Mouse (Mus musculus) limb, embryonic 12.5 days (tissue): ENCODE data around the gene Map3k13. TPM values are rescaled to one million over a fixed set of nuclear protein-coding genes. Genes with fewer than 3 reads are reported as not detected.
A peak's percentile ranks its signal among the peaks of the same experiment; 100 is the strongest.
"Not testable (repeated sequence)": the region's sequence is repeated elsewhere in the genome, so short reads cannot be mapped to it uniquely, and the experiment has no call there.

Source experiments
- ATAC-seq: fragments of 200-750 bp; cut with Nextera tagmentation; 2 replicates; pipeline ENCODE4 v1.8.0; 2017; ENCODE audit warnings: low read depth, moderate TSS enrichment; ENCODE audit not compliant: insufficient number of reproducible peaks, insufficient read depth, low FRiP score, low TSS enrichment
- H3K27ac ChIP-seq: fragments of 300-500 bp; sonication (generic); 2 replicates; pipeline ENCODE4 v1.5.1; 2016; ENCODE audit warnings: mild to moderate bottlenecking, moderate library complexity
- H3K27me3 ChIP-seq: fragments of 300-500 bp; sonication (generic); 2 replicates; pipeline ENCODE4 v1.6.1; 2016; ENCODE audit warnings: mild to moderate bottlenecking, moderate library complexity
- H3K36me3 ChIP-seq: fragments of 300-500 bp; sonication (generic); 2 replicates; pipeline ENCODE4 v1.6.1; 2016; ENCODE audit warnings: mild to moderate bottlenecking, moderate library complexity
- H3K4me1 ChIP-seq: fragments of 300-500 bp; sonication (generic); replicated peaks from 2 replicates; pipeline ENCODE4 v1.6.1; 2016
- H3K4me2 ChIP-seq: fragments of 300-500 bp; sonication (generic); 2 replicates; pipeline ENCODE4 v1.6.1; 2016; ENCODE audit warnings: mild to moderate bottlenecking, moderate library complexity
- H3K4me3 ChIP-seq: fragments of 300-500 bp; sonication (generic); replicated peaks from 2 replicates; pipeline ENCODE4 v1.5.1; 2016; ENCODE audit warnings: mild to moderate bottlenecking
- H3K9ac ChIP-seq: fragments of 300-500 bp; sonication (generic); replicated peaks from 2 replicates; pipeline ENCODE4 v1.6.1; 2016; ENCODE audit warnings: mild to moderate bottlenecking, moderate library complexity
- H3K9me3 ChIP-seq: fragments of 300-500 bp; sonication (generic); 2 replicates; pipeline ENCODE4 v1.6.1; 2016; ENCODE audit warnings: mild to moderate bottlenecking, moderate library complexity
- WGBS: fragments of 180-500 bp; shearing (Covaris S2); methylation state at CpG from one replicate; pipeline ENCODE4 v1.1.7; 2016; 5-methylcytosine and 5-hydroxymethylcytosine counted together
- polyA plus RNA-seq: library from polyadenylated mRNA; unstranded; fragments of >200 nt; fragmentation: Nextera tagmentation; extraction: Ambion mirVana; gene quantifications from 2 replicates; pipeline ENCODE4 v1.2.1, GENCODE M21; 2016

The Map3k13 gene
- polyA plus RNA-seq, 1 experiment from 2014 or later, result 1.1 TPM

DNA sequence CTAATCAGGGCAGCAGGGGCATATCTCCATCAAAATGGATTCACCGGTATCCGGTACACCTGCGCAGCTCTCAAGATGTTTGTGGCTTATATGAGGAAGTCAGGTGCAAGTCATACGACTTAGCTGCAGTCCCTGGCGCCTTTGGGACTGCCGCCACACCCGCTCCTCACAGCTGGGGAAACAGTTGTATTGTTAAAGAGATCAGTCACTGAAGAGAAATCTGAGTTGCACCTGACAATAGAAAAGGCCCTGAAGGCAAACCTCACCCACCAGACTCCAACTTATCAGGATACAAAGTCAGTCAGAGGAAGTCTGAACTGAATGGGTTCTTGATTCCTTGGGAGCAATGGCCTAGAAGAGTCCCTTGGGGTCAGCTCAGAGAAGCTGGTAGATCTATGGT, 13.6 kb downstream of the Map3k13 start:
- not testable (repeated sequence) for H3K9ac ChIP-seq, ATAC-seq
- WGBS, result 90% methylated on average over 7 of the region's 7 CpGs

DNA sequence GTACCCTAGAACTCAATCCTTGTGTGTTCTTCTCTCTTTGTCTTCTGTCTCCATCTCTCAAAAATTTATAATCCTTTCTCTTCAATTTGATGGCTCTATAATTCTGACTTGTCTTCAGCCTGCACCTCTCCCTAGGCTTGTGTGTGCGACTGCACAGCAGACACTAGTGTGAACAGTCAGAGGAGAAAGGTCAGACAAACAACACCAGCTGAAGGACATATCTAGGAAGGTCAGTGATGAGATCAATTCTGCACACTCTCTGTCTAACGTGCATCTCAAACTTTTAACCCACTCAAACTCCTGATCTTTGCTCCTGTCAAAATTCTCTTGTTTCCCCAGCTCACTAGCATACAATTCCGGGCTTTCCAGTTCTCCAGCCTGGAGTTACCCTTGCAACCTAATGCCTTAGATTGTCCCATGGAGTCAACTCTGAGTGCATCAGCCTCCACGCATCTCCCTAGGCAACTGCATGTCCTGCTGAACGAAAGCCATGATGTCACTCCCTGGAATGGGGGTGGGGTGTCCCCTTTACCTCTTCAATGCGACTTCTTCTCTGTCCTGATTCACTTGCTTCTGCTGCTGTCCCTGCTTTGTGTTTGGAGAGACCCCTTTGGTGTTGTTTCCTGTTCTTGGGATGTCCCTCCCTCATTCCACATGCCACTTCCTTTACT, 19.2 kb downstream of the Map3k13 start:
- Histone ChIP-seq H3K9me3 (no peaks in the 10 kb centered on the region), H3K9ac (no peak overlapping the region), H3K36me3 (peaks cover 11% of the 10 kb centered on the region; the same call in 1 of the 2 replicates), H3K27ac (no peak overlapping the region), H3K4me2 (no peak overlapping the region), H3K27me3 (no peaks in the 10 kb centered on the region), H3K4me1 (no peaks in the 10 kb centered on the region), H3K4me3 (no peak overlapping the region)
- no peak for ATAC-seq
- 76% methylated on average over 6 of the region's 6 CpGs for WGBS

More for the DNA sequence above, 13.6 kb downstream of the Map3k13 start:
- not testable (repeated sequence) for H3K4me1 ChIP-seq, H3K27me3 ChIP-seq, H3K4me2 ChIP-seq, H3K27ac ChIP-seq, H3K9me3 ChIP-seq, H3K4me3 ChIP-seq
- H3K36me3 ChIP-seq, result peaks cover 16% of the 10 kb centered on the region

DNA sequence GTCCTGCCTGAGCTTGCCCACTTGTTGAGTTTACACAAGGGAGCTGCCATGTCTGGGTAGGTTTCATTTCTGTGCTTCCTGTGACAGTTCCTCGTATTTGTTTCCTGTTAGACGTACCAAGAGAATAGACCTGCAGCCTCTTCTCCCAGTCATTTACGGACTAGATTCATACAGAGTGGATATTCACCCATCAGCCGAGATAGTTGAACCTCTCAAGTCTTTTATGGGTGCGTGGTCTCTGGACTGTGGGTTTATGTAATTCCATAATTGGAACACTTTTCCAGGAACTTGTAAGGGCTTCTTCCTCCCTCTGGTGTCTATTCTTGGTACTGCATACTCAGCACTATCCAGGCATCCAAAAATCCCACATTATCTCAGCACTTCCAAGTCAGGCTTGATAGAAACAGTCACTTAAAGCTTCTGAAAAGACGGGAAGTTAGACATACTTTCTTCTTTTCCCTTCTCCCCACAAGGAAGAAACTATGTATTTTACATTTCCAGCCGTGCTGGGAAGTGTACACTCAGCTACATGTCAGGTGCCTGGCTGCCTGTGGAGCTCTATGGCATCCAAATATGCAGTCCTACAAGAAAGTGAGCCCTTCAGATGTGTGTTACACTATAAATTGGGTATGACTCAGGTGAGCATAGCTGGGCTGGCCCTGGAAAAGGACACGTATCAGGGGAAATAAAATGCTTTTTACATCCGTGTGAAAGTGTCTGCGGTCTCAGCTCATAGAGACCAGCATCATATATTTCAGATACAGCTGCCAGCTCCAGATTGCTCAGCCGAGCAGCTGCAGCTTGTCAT, 20.9 kb downstream of the Map3k13 start:
- H3K4me1 ChIP-seq, result no peaks in the 10 kb centered on the region
- no peaks in the 10 kb centered on the region for H3K9me3 ChIP-seq
- no peak for ATAC-seq
- no peak overlapping the region for H3K4me3 ChIP-seq
- no peaks in the 10 kb centered on the region for H3K36me3 ChIP-seq
- H3K9ac ChIP-seq, result no peak overlapping the region
- no peaks in the 10 kb centered on the region for H3K27me3 ChIP-seq
- 71% methylated on average over 11 of the region's 11 CpGs for WGBS
- H3K4me2 ChIP-seq, result no peak overlapping the region
- no peak overlapping the region for H3K27ac ChIP-seq

DNA sequence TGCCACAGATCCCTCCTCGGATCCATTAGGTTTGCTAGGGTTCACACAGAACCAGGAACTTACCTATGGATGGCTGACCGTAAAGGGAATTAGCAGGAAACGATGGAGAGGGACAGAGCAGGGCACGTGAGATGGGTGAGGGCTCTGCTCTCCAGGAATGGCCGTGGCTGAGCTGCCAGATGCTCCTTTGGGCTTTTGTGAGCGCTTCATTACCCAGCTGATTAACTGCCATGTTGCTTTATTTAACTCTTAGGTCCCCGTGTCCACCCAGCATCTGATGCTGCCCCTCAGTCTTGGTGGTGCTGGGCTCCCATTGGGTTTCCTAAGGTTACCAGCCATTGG, 21.5 kb downstream of the Map3k13 start:
- no peak for ATAC-seq
- Histone ChIP-seq H3K4me1 (no peaks in the 10 kb centered on the region), H3K9me3 (no peaks in the 10 kb centered on the region), H3K9ac (no peak overlapping the region), H3K27me3 (no peaks in the 10 kb centered on the region), H3K27ac (no peak overlapping the region), H3K36me3 (no peaks in the 10 kb centered on the region), H3K4me3 (no peak overlapping the region), H3K4me2 (no peak overlapping the region)
- WGBS, result 44% methylated on average over 7 of the region's 7 CpGs

GRCm38 (mm10) chr16:21818132-21818531, 24.0 kb downstream of the Map3k13 start:
- Histone ChIP-seq H3K36me3 (no peaks in the 10 kb centered on the region), H3K9me3 (no peaks in the 10 kb centered on the region), H3K4me3 (no peak overlapping the region), H3K4me2 (no peak overlapping the region), H3K27me3 (no peaks in the 10 kb centered on the region), H3K27ac (no peak overlapping the region), H3K4me1 (no peaks in the 10 kb centered on the region), H3K9ac (no peak overlapping the region)
- WGBS, result 42% methylated on average over 9 of the region's 9 CpGs
- no peak for ATAC-seq

DNA sequence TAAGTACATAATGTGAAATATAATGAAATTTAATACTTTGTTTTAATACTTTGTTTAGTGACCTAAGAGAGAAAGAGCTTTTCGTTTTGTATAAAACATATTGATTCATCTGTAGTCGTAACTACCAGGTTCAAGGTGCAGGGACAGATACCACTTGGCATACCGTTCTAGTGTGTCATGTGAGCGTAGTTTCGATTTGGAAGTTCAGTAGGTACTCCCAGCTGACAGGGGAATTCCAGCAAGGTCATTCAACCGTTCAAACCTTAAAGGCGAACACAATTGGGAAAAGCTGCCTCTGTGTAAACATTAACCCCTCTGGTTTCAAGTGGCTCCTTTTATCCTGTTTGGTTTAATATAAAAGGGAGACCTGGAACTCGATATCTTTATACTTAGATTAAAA, 24.5 kb downstream of the Map3k13 start:
- Histone ChIP-seq H3K4me3 (no peak overlapping the region), H3K9me3 (no peaks in the 10 kb centered on the region), H3K36me3 (no peaks in the 10 kb centered on the region), H3K4me2 (no peak overlapping the region), H3K27ac (no peak overlapping the region), H3K9ac (no peak overlapping the region), H3K4me1 (no peaks in the 10 kb centered on the region), H3K27me3 (no peaks in the 10 kb centered on the region)
- no peak for ATAC-seq
- 72% methylated on average over 8 of the region's 8 CpGs for WGBS

DNA sequence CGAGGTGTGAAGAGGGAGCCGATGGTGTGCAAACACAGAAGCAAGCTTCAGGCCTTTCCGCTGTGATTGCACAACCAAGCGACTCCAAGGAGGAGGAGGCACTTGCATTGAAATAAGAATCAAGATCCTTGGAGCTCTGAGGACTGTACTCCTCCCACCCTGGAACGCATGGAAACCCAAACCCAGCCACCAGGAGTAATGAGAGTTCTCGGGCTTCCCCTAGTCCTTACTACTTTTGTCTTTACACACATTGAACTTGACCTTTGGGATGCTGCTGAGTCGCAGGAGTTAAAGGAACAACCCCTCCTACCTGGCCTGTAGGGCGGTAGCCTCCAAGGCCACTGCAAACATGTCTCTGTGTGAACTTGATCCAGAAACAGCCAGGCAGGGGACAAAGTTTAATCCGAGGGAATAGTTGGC, 31.5 kb downstream of the Map3k13 start:
- no peaks in the 10 kb centered on the region for H3K36me3 ChIP-seq
- no peak overlapping the region for H3K27ac ChIP-seq
- no peak for ATAC-seq
- no peak overlapping the region for H3K4me3 ChIP-seq
- no peaks in the 10 kb centered on the region for H3K27me3 ChIP-seq
- H3K4me1 ChIP-seq, result peaks cover 14% of the 10 kb centered on the region
- 73% methylated on average over 9 of the region's 9 CpGs for WGBS
- no peak overlapping the region for H3K4me2 ChIP-seq
- no peak overlapping the region for H3K9ac ChIP-seq
- no peaks in the 10 kb centered on the region for H3K9me3 ChIP-seq

- peak overlapping the region; percentile 78 for H3K27ac ChIP-seq
- H3K27me3 ChIP-seq, result no peaks in the 10 kb centered on the region
- H3K36me3 ChIP-seq, result no peaks in the 10 kb centered on the region
- no peaks in the 10 kb centered on the region for H3K9me3 ChIP-seq
- no peak overlapping the region for H3K9ac ChIP-seq
- H3K4me2 ChIP-seq, result no peak overlapping the region
- H3K4me1 ChIP-seq, result peaks cover 14% of the 10 kb centered on the region
- 48% methylated on average over 4 of the region's 4 CpGs for WGBS
- H3K4me3 ChIP-seq, result no peak overlapping the region
- no peak for ATAC-seq
These were observed 33.0 kb downstream of the Map3k13 start for GRCm38 (mm10) chr16:21827153-21827552.

DNA sequence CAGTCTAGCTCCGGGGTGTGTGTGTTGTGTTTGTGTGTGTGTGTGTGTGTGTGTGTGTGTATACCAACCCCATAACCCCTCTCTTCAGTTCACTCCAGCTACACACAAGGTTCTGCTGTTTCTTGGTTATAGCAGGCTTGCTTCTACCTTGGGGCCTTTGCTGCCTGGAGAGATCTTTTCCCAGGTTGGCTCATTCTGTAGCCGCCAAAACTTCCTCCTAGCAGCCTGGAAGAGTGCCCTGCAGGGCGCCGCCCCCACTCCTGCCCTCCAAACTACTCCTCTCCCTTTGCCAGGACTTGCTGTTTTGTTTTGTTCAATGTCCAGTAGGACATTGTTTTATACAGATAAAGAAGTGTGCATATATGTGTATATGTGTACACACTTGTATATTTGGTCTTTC, 33.4 kb downstream of the Map3k13 start:
- Histone ChIP-seq H3K4me2 (no peak overlapping the region), H3K4me1 (peaks cover 14% of the 10 kb centered on the region), H3K9ac (no peak overlapping the region), H3K9me3 (no peaks in the 10 kb centered on the region), H3K36me3 (no peaks in the 10 kb centered on the region), H3K4me3 (no peak overlapping the region), H3K27ac (peak overlapping the region; percentile 78), H3K27me3 (no peaks in the 10 kb centered on the region)
- 75% methylated on average over 4 of the region's 4 CpGs for WGBS
- ATAC-seq, result no peak

GRCm38 (mm10) chr16:21829711-21830110, 35.6 kb downstream of the Map3k13 start:
- Histone ChIP-seq H3K4me2 (no peak overlapping the region), H3K27me3 (no peaks in the 10 kb centered on the region), H3K4me1 (peaks cover 14% of the 10 kb centered on the region), H3K9ac (no peak overlapping the region), H3K27ac (no peak overlapping the region), H3K4me3 (no peak overlapping the region), H3K36me3 (no peaks in the 10 kb centered on the region), H3K9me3 (no peaks in the 10 kb centered on the region)
- ATAC-seq, result no peak
- 41% methylated on average over 5 of the region's 5 CpGs for whole genome bisulfite sequencing

DNA sequence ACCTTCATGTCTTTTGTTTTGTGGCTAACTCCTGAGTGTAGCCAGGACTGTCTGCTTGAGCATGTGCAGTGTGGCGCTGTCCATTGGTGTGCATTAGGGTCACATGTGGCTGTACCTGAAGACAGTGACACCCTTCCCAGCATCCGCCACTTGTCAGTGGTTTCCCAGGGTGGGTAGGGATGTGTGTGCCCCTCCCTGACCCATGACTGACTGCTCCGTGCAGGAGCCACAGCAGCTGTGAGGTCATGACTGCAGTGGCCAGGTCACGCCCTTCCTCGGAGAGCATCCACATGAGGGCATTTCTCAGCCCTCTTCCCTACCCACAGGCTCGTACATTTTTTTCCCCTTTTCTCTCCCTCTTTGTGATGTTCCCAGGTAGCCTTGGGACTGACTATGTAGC, 36.6 kb downstream of the Map3k13 start:
- H3K4me1 ChIP-seq, result peaks cover 13% of the 10 kb centered on the region
- no peak for ATAC-seq
- no peak overlapping the region for H3K4me2 ChIP-seq
- no peaks in the 10 kb centered on the region for H3K36me3 ChIP-seq
- H3K27me3 ChIP-seq, result no peaks in the 10 kb centered on the region
- WGBS, result 53% methylated on average over 6 of the region's 6 CpGs
- no peak overlapping the region for H3K4me3 ChIP-seq
- H3K9ac ChIP-seq, result no peak overlapping the region; the same call in 1 of the 2 replicates
- H3K9me3 ChIP-seq, result no peaks in the 10 kb centered on the region
- no peak overlapping the region for H3K27ac ChIP-seq
